Mouse (Mus musculus) cerebellum, postnatal 4 days (tissue): ENCODE results near the gene Syn2.
A peak's percentile ranks its signal among the peaks of the same experiment; 100 is the strongest.

Experiments used
- DNase-seq, 2 experiments: peaks; one replicate each; pipeline ENCODE4 v3.0.0; 2022; ENCODE audit warnings: low spot score in 2 of 2, mixed read lengths in 1 of 2

The Syn2 gene

DNA sequence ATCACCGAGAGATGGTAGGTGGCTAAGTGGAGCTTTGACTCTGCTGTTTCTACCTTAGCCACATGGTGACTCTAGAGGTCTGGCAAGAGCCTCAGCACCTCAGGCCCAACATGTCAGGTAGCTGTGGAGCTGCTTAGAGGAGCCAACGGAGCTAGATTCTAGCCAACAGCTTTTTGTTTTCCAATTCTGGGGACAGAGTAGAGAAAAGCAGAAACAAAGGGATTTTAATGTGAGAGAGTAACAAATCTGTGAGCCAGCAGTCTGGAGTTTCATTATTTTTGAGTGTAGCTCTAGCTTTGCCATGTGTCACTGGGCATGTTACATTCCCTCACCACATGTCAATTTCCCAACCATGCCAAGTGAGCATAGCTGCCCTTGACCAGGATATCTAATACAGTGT, 109.5 kb downstream of the Syn2 start:
- no peak for DNase-seq

- no peak for DNase-seq
These were observed 110.9 kb downstream of the Syn2 start for GRCm38 (mm10) chr6:115245500-115246058.

- DNase-seq, result peak in 1 of 2 experiments; percentile 56
These were observed 116.9 kb downstream of the Syn2 start for GRCm38 (mm10) chr6:115251531-115251985.

- peak in 1 of 2 experiments; percentile 19 for DNase-seq
These were observed 117.6 kb downstream of the Syn2 start, which contains the start of gene Timp4 for GRCm38 (mm10) chr6:115252099-115252873. Gene Timp4, minus strand, starts transcription at chr6:115252205.

DNA sequence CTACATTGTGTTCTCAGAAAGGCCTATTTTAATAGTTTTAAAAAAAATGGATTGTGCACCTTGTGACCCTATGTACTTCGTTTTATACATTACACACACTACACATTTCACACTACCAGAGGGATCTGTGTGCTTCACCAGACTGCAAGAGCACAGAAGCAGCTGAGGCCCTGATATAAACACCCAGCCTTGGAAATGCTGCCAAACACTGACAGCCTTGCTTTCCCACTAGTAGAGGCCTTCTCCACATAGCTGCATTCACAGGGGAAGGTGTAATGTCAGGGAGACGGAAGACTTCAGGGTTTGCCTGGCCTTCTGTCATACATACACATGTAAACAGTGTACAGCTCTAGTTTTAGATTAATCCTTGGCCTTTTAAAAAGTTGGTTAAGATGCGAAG, 120.5 kb downstream of the Syn2 start:
- no peak for DNase-seq

- no peak for DNase-seq
These were observed 125.8 kb downstream of the Syn2 start for GRCm38 (mm10) chr6:115260507-115260906.

DNA sequence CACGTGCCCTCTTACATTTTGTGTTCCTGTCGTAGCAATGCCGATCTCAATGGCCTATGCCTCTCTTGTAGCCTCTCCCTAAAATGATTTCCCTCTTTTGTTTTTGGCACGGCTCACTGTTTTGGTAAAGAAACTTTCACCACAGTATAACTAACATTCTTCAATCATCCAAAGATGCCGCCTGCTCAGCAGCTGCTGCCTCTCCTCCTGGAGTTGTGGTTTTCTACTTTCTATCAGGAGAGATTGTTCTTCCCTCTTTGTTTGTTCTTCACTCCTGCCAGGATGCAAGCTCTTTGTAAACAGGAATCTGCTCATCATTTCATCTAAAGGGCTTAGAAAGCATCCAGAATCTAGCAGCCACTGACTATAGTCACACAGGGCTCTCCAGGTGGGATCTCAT, 132.1 kb downstream of the Syn2 start:
- DNase-seq, result no peak

DNA sequence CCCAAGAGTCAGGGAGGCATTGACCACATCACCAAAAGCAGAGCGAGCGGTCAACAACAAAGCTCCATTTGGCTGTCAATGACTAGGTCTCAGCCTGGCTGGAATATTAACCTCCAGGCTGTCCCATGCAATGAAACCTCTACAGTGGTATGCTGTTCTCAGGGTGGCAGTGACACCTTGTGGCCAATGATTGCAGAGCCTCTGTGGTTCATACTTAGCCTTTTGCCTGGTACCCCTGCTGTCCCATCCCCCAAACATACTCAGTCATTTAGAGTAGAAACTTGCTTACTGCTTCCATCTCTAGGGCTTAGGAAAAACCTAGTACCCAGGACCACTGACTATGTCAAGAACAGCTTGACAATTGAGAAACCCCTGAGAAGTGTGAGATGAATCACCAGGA, 133.2 kb downstream of the Syn2 start:
- peak; percentile 49 to 79 for DNase-seq

GRCm38 (mm10) chr6:115268551-115269385, 134.1 kb downstream of the Syn2 start:
- no peak for DNase-seq

DNA sequence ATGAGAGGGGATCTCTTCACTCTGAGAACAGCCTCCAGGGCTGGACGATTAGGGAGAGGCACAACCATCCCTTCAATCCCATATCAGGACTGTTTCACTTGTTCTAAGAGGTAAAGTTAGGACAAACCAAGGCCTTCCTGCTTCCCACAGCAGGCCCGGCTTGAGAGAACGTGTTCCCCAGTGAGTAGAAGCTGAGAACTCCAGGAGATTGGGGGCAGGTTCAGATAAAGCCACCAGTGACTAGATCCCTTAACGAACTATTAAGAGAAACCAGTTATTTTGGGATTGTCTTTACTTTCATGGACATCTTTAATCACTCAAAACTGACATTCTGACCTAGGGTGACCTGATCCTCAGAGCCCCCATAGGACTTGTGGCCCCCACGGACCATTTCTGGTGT, 134.9 kb downstream of the Syn2 start:
- DNase-seq, result no peak

- no peak for DNase-seq
These were observed 135.4 kb downstream of the Syn2 start for GRCm38 (mm10) chr6:115270085-115270484.

GRCm38 (mm10) chr6:115271326-115271725, 136.6 kb downstream of the Syn2 start:
- no peak for DNase-seq

GRCm38 (mm10) chr6:115271866-115272271, 137.2 kb downstream of the Syn2 start:
- DNase-seq, result peak in 1 of 2 experiments; percentile 18

DNA sequence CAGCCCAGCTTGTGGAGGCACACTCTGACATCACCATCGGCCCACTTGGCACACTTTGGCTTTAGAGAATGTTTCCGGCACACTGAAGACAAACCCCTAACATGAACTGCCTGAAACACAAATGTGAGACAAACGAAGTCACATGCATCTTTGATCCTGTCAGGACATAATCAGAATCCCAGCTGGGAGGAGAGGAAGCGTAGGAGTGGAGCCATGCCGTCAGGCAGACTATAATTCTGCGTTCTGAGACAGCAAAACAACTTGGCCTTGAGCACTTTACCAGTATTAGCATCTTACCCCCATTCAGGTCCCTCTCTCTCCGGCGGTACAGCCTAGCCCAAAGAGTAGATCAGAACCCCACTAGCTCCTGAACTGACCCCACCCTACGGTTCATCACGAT, 138.6 kb downstream of the Syn2 start:
- no peak for DNase-seq

- DNase-seq, result no peak
These were observed 140.0 kb downstream of the Syn2 start for GRCm38 (mm10) chr6:115274705-115275104.

- DNase-seq, result no peak
These were observed 140.6 kb downstream of the Syn2 start for GRCm38 (mm10) chr6:115275116-115275815.

- no peak for DNase-seq
These were observed 143.4 kb downstream of the Syn2 start for GRCm38 (mm10) chr6:115278086-115278485.

DNA sequence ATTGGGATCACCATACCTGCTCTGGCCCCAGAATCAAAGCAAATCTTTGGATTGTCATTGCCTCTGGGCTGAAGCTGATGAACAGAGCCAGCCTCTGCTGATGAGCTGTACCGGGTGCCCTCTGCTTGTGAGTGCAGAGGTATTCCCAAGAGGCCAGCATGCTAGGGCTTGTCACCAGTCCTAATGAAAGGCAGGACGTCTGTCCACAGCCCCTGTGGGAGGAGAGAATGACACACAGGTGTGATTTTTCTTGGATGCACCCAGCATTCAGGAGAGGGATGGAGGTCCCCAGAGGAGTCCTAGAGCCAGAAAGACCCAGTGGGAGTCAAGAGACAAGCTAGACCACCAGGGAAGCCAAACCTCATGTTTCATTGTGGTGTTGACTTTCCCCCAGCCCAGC, 144.9 kb downstream of the Syn2 start:
- DNase-seq, result no peak

DNA sequence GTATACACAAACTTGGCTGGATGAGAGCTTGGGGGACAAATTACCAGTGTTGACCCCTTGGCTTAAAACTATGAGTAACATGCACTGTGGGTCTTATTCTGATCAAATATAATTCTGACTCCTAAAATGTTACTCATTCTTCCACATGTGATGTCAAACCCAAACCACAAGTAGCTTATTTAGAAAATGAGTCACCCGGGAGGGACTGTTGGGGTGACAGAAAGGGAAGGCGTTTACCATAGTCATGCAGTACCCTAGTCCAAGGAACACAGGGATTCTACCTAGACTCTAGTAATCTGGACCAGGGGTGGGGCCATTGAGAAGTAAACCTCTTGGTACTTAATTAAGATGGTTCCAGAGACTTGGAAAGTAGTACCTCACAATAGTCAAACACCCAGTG, 149.5 kb downstream of the Syn2 start:
- no peak for DNase-seq

DNA sequence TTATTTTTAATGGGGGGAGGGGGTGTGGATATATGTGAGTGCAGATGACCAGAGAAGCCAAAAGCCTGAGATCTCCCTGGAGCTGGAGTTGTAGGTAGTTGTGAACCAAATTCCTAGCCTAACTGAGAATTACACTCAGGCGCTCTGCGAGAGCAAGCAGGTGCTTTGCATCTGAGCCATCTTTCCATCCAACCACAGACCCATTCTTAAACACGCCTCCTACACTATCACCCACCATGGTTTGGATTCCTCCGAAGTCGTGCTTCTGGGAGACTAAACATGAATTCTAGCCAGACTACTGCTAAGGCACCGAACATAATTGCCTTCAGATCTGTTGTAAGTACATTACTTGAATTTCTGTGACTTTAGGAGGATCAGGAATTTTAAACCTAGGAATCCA, 151.7 kb downstream of the Syn2 start:
- no peak for DNase-seq

DNA sequence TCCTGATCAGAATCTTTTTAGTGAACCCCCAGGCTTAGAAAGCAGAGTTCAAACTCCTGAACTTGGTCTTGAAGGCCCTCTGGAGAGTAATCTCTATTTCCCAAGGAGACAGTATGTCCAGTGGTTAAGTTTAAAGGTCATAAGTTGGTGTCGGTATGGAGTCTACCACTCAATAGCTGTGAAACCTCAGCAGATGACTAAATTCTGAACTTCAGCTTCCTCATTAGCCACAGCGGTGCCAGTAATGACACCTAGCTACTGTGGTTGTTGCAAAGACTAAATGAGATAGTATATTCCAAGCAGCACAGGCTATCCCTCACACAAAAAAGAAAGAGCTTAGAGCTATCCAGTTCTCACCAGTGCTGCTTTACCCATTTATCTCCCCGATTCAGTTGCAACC, 153.5 kb downstream of the Syn2 start:
- DNase-seq, result no peak

- no peak for DNase-seq
These were observed 155.9 kb downstream of the Syn2 start for GRCm38 (mm10) chr6:115290561-115290960.
